Mouse (Mus musculus) C2C12 (cell line): Measurements from ENCODE around the gene Whamm.

Experiments
- CEBPB ChIP-seq: IDR thresholded peaks from one replicate; pipeline ENCODE4 v1.6.1; 2011; ENCODE audit warnings: low read depth, mild to moderate bottlenecking, control low read depth, moderate library complexity
- CTCF ChIP-seq: IDR thresholded peaks from one replicate; pipeline ENCODE4 v1.5.1; 2011; ENCODE audit not compliant: control insufficient read depth, insufficient read depth, insufficient read length
- MAX ChIP-seq: IDR thresholded peaks from one replicate; pipeline ENCODE4 v1.6.1; 2011; ENCODE audit warnings: mild to moderate bottlenecking, control low read depth
- MYOD1 ChIP-seq: IDR thresholded peaks from one replicate; pipeline ENCODE4 v1.6.1; 2011; ENCODE audit warnings: low read depth; ENCODE audit not compliant: control insufficient read depth, insufficient read length
- MYOG ChIP-seq: IDR thresholded peaks from one replicate; pipeline ENCODE4 v1.6.1; 2011; ENCODE audit not compliant: control insufficient read depth, insufficient read length; ENCODE audit errors: extremely low read depth
- USF1 ChIP-seq: IDR thresholded peaks from one replicate; pipeline ENCODE4 v1.6.1; 2011; ENCODE audit warnings: low read depth, mild to moderate bottlenecking, control low read depth, moderate library complexity

DNA sequence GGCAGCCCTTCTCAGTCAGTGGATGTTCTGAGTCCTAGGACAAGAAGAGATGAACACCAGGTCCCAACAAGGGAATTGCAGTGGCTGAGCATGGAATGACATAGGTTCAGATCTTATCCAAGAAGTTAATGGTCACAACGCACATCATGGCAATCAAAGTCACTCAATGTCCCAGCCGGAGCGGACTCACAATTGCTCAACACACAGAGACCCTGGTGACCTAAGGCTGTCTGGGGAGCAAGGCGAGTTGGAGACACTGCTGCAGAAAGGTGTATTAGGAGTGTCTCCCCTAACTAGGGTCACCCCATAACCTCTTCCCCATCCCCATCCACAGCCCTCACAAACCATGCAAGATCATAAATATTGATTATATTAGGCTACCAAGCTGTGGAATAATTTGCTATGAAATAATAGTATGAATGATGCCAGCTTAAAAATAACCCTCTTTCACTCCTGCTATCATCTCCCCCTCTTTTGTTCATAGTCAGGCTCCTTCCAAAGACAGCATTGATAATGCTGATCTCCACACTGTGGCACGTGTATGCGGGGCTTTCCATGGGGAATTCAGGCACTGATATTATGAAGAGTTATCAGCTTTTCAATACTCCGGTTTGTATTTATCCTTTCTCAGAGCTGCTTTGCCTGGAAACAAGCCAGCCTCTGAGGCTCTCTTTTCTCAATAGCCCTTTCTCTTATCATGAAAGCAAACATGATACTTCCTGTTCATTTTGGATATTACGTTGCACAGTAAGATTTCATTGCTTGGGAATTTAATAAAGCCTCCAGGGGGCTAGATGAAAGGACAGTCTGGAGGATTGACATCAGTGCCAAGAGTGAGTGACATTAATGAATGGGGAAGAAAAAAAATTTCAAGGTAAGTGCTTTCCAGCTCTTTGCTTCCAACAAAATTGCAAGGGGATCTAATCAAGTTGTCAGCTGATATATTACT lies 10.7 kb upstream of the Whamm start:
- no peak for TF ChIP-seq CTCF
- no peak for TF ChIP-seq CEBPB
- TF ChIP-seq USF1, result no peak
- TF ChIP-seq MYOD1, result no peak
- TF ChIP-seq MYOG, result no peak
- TF ChIP-seq MAX, result no peak
